Mouse (Mus musculus) erythroblast, adult 5-6 weeks (primary cell): ENCODE measurements at regions not wholly inside any gene's neighbourhood (a gene's known extent, or its start where the extent isn't known, plus 50 kb on each side); places are given as distances from the start of the nearest gene placed in this dataset.

Experiments
- ATAC-seq: replicated peaks from 2 replicates; pipeline ENCODE4 v1.8.0; 2016; ENCODE audit warnings: moderate number of reproducible peaks, mild to moderate bottlenecking, moderate TSS enrichment, inconsistent platforms; ENCODE audit not compliant: poor library complexity, low FRiP score, severe bottlenecking

DNA sequence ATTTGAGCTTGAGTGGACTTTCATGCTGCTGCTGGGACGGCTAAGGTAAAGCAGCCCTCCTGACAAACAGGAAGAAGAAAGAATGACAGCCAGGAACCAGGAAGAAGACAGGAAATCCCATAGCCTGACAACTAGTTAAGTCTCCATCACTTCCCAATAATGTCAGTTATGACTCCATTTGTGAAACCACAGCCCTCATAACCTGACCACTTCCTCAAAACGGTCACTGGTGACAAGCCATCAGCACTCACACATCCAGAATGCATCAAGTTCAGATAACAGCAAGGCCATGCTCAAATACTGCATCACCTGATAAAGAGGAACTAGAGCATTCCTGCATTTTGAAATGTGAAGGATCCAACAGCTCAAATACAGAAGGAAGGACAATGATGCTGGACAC lies 288.3 kb downstream of the Zfp706 start:
- ATAC-seq = no peak

DNA sequence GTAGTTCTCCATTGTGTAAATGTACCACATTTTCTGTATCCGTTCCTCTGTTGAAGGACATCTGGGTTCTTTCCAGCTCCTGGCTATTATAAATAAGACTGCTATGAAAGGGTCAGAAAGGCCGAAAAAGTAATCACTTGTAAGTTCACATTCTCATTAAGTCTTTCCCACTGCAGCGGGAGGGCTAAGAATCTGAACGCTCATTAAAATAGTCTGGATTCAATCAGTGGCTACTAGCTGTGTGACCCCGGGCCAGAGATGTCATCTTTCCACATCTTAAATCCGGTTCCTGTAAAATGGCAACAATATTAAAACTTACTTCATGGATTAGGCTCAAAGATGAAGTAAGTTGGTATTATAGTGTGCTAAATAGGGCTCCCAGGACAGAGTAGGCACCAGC lies 289.7 kb downstream of the Zfp706 start:
- no peak for ATAC-seq

GRCm38 (mm10) chr15:36716686-36717038 lies 290.9 kb downstream of the Zfp706 start:
- no peak for ATAC-seq

DNA sequence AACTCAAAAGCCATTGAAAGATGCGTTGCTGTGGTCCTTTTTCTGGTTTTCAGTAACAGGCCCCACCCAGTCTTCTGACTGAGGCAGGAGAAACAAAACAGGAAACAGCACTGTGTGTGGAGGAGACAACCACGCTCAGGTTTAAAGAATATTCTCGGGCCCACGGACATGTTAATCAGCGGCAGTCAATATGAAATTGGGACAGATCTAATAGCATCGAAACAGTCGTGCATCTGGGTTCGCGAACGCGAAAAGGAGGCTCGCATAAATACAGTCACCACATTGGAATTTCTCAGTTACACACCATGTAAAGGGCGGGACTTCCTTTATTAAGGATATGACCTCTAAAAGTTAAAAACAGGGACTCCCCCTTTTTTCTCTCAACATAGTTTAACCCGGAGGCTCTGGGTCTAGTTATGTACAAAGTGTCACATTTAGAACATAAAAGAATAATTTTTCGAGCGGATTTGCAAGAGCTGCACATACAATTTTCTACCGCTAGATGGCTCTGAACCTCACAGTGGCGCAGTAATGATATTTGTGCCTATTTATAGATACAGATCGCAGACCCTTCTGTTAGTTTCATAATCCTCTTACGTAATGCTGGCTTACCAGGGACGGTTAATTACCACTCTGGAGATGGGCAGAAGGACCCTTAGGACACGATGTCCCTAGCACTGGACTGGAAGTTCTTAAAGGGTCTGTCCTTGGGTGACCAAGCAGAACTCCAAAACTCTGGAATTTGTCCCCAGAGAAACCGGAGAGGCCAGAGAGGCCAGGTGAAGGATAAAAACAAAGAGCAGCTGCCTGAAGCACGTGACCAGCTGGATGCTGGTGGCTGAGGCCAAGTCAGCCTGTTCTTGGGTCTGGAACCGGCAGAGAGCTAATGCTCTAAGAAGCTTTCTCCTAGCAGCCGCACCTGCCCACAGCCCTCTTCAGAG lies 291.6 kb downstream of the Zfp706 start:
- ATAC-seq = peak; percentile 79

DNA sequence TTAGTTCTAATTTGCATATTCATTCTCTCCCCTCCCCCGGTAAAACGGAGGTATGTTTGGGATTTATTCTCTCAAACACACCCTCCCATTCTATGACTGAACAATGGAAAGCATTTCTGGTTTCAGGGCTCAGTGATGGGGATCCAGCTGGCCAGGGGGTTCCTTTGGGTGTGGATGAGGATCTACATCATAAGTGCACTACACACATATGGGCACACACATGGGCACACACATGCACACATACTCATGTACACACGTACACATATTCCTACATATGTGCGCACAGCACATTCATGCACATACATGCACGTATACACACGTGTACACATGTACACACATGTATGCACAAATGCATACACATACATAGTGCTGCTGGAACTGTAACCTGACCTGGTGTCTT lies 292.4 kb downstream of the Zfp706 start:
- ATAC-seq = no peak

DNA sequence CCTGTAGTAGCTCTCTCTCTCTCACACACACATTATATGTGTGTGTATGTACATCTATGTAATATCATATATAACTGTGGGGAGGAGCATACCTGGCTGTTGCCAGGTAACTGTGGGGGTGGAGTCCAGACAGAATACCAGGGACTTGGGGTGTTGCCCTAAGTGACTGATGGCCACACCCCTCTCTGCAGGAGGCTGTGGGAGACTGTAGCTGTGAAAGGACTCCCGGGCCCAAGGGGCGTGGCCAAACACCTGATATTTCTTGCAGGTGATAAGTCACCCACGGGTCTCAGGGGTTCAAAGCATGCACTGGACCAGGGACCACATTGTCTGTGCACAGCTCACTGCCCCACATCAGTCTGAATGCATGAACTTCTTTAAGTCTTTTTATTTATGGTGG lies 297.8 kb downstream of the Zfp706 start:
- ATAC-seq = no peak

GRCm38 (mm10) chr15:36708471-36708870 lies 299.1 kb downstream of the Zfp706 start:
- ATAC-seq = peak; percentile 84

DNA sequence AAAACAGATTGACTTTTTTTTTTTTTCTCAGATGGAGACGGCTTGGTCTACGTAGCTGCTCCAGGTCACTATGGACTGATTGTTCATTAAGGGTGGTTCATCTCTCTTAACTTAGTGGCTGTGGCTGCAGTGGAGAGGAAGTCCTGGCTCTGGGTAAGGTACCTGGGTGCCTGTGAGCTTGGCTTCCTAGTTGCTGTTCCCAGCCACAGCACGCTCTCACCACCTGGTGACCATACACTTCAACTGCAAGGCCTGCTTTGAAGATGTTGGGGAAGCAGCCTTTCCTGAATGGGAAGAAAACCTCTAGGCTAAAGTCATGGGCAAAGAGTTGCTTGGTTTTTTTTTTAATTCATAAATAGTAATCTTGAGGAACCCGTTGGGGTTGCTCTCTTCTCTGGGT lies 301.6 kb downstream of the Zfp706 start:
- ATAC-seq = peak; percentile 87

DNA sequence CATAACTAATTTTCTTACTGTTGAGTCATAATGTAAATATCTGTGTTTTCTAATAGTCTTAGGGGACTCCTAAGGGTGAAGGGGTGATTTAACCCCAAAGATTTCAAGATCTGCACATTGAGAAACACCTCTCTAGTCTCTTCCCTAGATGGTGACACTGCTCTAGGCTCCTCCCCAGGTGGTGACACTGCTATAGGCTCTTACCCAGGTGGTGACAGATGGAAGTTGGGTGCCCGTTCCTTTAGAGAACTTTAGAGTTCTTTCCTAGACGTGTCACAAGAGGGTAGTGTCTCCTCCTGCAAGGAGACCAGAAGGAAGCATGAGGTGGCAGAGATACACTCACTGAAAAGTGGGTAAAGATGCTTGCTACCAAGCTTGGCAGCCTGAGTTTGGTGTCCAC lies 302.2 kb downstream of the Zfp706 start:
- ATAC-seq = peak; percentile 60

DNA sequence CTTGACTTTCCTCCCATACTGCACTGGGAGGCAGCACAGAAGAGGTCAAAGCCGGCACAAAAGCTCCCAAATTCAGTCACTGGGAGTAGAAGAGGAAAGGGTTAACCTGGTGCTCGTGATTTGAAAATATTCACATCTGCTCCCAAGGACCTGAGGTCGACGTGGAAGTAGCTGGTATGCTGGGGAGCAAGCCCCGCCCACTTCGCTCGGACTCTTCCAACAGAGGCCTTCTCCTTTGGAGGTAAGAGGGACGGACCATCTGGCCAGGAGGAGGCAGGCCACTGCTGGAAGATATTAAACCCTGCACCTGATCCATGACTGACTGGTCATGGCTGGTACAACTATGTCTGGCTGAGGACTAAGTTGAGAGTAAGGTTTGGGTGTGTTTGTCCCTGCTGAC lies 305.7 kb downstream of the Zfp706 start:
- no peak for ATAC-seq

- no peak for ATAC-seq
Measured at GRCm38 (mm10) chr15:36700196-36700595, 307.4 kb downstream of the Zfp706 start.

DNA sequence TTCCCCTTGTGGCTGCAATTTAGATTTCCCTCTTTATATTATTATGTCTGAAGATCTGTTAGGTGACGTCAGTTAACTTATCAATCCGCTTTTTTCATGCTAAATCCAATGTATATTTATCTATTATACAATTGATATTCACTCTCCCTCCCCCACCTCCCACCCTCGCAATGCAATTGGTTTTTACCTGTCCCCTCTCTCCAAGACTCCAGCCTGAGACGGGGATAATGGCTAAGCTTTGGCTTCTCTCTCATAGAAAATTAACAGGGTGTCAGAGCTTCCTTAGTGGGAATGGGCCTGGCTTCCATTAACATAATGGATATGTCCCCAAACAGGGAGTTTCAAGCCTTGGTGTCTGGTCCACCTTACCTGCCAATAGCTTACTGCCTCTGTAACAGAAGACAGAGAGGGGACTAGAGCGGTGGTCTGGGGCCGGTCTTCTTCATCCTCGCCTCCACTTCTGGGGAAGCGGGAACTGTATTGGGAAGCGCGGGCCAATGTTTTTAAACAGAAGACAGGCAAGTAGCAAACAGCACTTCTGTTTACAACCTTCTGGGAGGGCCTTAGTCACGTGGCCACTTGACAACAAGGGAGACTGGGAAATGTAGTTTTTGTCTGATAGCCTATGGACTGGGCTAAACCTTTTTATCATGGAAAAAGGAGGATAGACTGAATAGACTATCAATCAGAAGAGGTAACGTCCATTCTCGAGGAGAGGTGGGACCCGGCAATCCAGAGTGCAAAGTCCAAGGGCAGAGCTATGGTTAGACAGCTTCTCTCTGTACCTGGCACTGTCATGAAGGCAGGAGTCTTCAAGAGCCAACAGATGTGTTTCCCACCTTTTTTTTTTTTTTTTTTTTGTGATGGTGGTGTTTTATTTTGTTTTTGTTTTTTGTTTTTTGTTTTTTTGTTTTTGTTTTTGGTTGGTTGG lies 312.1 kb downstream of the Zfp706 start:
- peak; percentile 93 for ATAC-seq

DNA sequence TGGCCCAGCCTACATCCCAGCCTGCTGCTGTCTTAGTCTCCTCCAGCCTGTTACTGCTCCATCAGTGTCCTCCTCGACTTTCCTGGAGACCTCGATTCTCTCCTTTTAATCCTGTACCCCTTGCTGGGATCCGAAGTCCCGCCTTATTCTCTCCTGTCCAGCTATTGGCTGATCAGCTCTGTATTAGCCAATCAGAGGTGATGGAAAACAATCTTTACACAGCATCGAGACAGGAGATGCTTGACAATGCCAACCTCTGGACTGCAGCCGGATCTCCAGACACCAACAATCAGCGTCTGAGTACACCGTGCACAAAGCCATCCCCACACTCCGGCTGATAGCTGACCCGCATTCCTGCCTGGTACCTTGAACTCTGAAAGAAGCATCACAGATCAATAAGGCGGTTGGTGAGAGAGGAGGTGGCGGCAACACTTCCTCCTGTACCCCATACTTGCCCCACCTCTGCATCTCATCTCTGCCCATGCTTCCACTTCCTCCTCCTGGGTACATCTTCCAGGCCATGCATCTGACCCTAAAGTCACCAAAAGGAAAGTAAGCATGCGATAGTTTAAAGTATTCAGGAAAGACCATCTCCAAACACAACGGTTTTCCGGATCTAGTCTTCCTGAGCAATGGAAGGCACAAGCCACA lies 316.4 kb downstream of the Zfp706 start:
- no peak for ATAC-seq

DNA sequence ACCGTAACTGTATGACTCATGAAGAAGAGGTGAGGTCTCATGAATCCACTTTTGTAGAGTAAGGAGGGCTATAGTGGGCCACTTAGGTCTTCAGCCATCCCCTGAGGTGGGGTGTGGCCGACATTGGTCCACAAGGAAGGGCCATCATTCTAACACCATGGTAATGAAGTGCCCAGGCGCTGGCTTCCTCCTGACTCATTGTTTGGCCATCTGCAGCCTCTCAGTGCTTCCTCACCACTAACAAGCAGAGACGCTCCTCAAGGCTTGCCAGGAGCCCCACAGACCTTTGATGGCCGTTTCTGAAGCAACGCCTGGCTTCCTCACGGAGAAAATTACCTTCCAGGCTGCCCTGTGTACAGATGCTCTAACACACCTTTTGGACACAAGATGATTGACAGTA lies 317.7 kb downstream of the Zfp706 start:
- ATAC-seq = no peak

DNA sequence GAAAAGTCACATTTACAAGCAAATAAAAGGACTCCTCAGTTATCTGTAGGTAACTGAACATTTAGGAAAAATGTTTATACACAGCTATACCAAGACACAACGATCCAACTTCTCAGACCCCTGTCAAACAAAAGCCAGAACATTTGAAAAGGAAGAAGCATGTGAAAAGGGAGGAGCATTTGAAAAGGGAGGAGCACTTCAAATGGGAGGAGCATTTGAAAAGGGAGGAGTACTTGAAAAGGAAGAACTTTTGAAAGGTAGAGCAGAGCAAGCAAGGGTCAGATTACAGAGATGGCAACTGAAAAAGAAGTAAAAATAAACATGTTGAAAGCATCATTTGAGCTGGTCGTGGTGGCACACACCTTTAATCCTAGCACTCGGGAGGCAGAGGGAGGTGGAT lies 318.3 kb downstream of the Zfp706 start:
- peak; percentile 60; the same call in 1 of the 2 replicates for ATAC-seq

GRCm38 (mm10) chr15:36688051-36688754 lies 319.4 kb downstream of the Zfp706 start:
- peak; percentile 84 for ATAC-seq

DNA sequence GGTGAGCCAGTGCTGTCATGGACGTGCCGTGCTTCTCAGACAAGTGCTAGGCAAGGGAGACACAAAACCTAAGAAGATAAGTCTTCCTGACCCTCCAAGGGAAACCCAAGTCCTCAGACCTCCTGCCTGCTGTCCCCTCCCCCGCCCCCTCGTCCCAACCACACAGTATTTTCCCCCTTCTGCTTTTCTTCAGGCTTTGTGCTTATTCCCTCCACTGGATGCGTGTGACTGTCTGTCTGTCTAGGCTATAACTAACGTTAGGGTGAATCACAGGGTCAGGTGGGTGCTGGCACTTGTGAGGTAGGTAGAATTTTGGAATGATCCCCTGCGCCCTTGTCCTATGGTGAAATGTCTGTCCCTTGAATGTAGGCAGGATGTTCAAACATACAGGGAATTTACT lies 322.9 kb downstream of the Zfp706 start:
- no peak for ATAC-seq

GRCm38 (mm10) chr15:36682832-36683231 lies 324.7 kb downstream of the Zfp706 start:
- no peak for ATAC-seq

DNA sequence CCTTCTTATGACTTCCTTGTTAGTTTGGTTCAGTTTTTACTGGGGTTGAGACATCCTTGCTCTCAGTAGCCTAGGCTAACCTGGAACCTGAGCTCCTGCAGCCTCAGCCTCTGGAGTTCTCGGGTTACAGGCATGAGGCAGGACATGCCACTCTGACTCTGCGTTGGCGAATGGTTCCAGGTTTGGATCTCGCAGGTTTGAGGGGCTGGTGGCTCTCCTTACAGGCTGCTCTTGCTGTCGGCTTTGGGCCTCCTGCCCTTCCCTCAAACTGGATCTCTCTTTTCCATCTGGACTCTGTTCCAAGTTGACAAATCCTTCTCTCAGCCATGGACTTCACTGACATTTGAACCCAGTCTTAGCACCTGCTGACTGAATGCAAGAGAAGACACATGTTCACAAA lies 325.4 kb downstream of the Zfp706 start:
- ATAC-seq = peak; percentile 29
